Mouse (Mus musculus) brain, embryonic 14.5 days (tissue): ENCODE measurements at regions not wholly inside any gene's neighbourhood (a gene's known extent, or its start where the extent isn't known, plus 50 kb on each side); places are given as distances from the start of the nearest gene placed in this dataset.

Experiments used
- CTCF ChIP-seq: fragments of 200-500 bp; IDR thresholded peaks from 2 replicates; pipeline ENCODE4 v1.5.1; 2012; ENCODE audit warnings: inconsistent platforms, mild to moderate bottlenecking, moderate library complexity, borderline replicate concordance; ENCODE audit not compliant: insufficient read depth, insufficient read length; ENCODE audit errors: extremely low read depth
- POLR2A ChIP-seq: fragments of 200-500 bp; IDR thresholded peaks from 2 replicates; pipeline ENCODE4 v1.6.1; 2012; ENCODE audit warnings: mild to moderate bottlenecking, inconsistent platforms, borderline replicate concordance; ENCODE audit not compliant: poor library complexity, insufficient read depth, insufficient read length, severe bottlenecking; ENCODE audit errors: extremely low read depth

- TF ChIP-seq CTCF (no peak), POLR2A (no peak)
Observed at GRCm38 (mm10) chr11:55707467-55707866, 99.5 kb upstream of the Glra1 start.
